Mouse (Mus musculus) liver, embryonic 14.5 days (tissue): ENCODE data around the gene Rgsl1. TPM values are rescaled to one million over a fixed set of nuclear protein-coding genes. Genes with fewer than 3 reads are reported as not detected.
"Not testable (repeated sequence)": the region's sequence is repeated elsewhere in the genome, so short reads cannot be mapped to it uniquely, and the experiment has no call there.

Experiments
- ATAC-seq: fragments of 200-750 bp; cut with Nextera tagmentation; 2 replicates; pipeline ENCODE4 v1.8.0; 2017; ENCODE audit warnings: moderate number of reproducible peaks, mild to moderate bottlenecking, moderate library complexity; ENCODE audit not compliant: insufficient read depth
- DNase-seq, 3 experiments: peaks; one replicate each; pipeline ENCODE4 v3.0.0-alpha.2; 2012 to 2013; ENCODE audit warnings: low read depth in 3 of 3, low spot score in 3 of 3
- H3K27ac ChIP-seq: fragments of 300-500 bp; sonication (generic); 2 replicates; pipeline ENCODE4 v1.5.1; 2014; ENCODE audit warnings: moderate library complexity, mild to moderate bottlenecking, control low read depth, inconsistent platforms
- H3K27me3 ChIP-seq: fragments of 300-500 bp; sonication (generic); 2 replicates; pipeline ENCODE4 v1.6.1; 2014; ENCODE audit warnings: mild to moderate bottlenecking, low read length, moderate library complexity; ENCODE audit not compliant: control insufficient read depth, insufficient read depth
- H3K36me3 ChIP-seq: fragments of 300-500 bp; sonication (generic); replicated peaks from 2 replicates; pipeline ENCODE4 v1.6.1; 2014; ENCODE audit warnings: low read depth; ENCODE audit not compliant: control insufficient read depth, insufficient read depth
- H3K4me1 ChIP-seq, 2 experiments: fragments of 200-500 bp in 1 of 2; fragments of 300-500 bp in 1 of 2; sonication (generic) in 1 of 2; replicated peaks; 2 replicates each; pipeline ENCODE4 v1.6.1; 2012 to 2014; ENCODE audit warnings: antibody characterized with exemption in 1 of 2, inconsistent platforms in 1 of 2, low read length in 1 of 2; ENCODE audit not compliant: control insufficient read depth in 2 of 2, insufficient read depth in 2 of 2
- H3K4me2 ChIP-seq: fragments of 300-500 bp; sonication (generic); 2 replicates; pipeline ENCODE4 v1.6.1; 2014; ENCODE audit warnings: low read depth, mild to moderate bottlenecking, control low read depth, moderate library complexity
- H3K4me3 ChIP-seq, 2 experiments: fragments of 200-500 bp in 1 of 2; fragments of 300-500 bp in 1 of 2; sonication (generic) in 1 of 2; 2 replicates each; pipeline ENCODE4 v1.5.1; 2012 to 2014; ENCODE audit warnings: low read depth in 2 of 2, low read length in 2 of 2, mild to moderate bottlenecking in 2 of 2, control low read depth in 1 of 2, inconsistent platforms in 1 of 2, moderate library complexity in 1 of 2; ENCODE audit not compliant: insufficient read depth in 1 of 2
- H3K9ac ChIP-seq: fragments of 300-500 bp; sonication (generic); replicated peaks from 2 replicates; pipeline ENCODE4 v1.6.1; 2014; ENCODE audit warnings: mild to moderate bottlenecking, control low read depth, moderate library complexity
- H3K9me3 ChIP-seq: fragments of 300-500 bp; sonication (generic); 2 replicates; pipeline ENCODE4 v1.6.1; 2016; ENCODE audit warnings: low read length, mixed read lengths; ENCODE audit not compliant: control insufficient read depth
- CTCF ChIP-seq: IDR thresholded peaks from 2 replicates; pipeline ENCODE4 v1.5.1; 2016; ENCODE audit warnings: antibody characterized with exemption, low read depth, control low read depth
- EP300 ChIP-seq: IDR thresholded peaks from 2 replicates; pipeline ENCODE4 v1.6.1; 2016; ENCODE audit warnings: antibody characterized with exemption, low read depth
- WGBS: fragments of 180-500 bp; shearing (Covaris S2); extraction: QIAGEN DNeasy Blood & Tissue Kit; methylation state at CpG from one replicate; pipeline ENCODE4 v1.1.7; 2014; ENCODE audit not compliant: insufficient replicate concordance; 5-methylcytosine and 5-hydroxymethylcytosine counted together
- polyA plus RNA-seq, 2 experiments: library from polyadenylated mRNA; depleted of rRNA in 1 of 2; stranded (reverse) in 1 of 2; unstranded in 1 of 2; fragments of >200 nt; fragmentation: Nextera tagmentation in 1 of 2; extraction: Ambion mirVana in 1 of 2; gene quantifications; 2 replicates each; pipeline versions ENCODE4 v1.2.1 to v1.2.3; 2012 to 2014

Rgsl1 gene
- polyA plus RNA-seq, 2 experiments = 0.03 TPM; not detected in 1

- H3K27ac ChIP-seq = no peak overlapping the region
- H3K4me3 ChIP-seq = no peak overlapping the region
- no peaks in the 10 kb centered on the region for H3K27me3 ChIP-seq
- TF ChIP-seq CTCF (no peak), EP300 (no peak)
- H3K9ac ChIP-seq = no peak overlapping the region
- H3K9me3 ChIP-seq = no peaks in the 10 kb centered on the region
- peaks cover 0 to 9% of the 10 kb centered on the region in 2 experiments; a peak in 2 of 4 replicates for H3K4me1 ChIP-seq
- no peak for DNase-seq
- no peak for ATAC-seq
- no peak overlapping the region for H3K4me2 ChIP-seq
- H3K36me3 ChIP-seq = no peaks in the 10 kb centered on the region
- WGBS = 64% methylated on average over 1 of the region's 1 CpGs
These were observed 73.2 kb downstream of the Rgsl1 start for GRCm38 (mm10) chr1:153770776-153771167.

- no peaks in the 10 kb centered on the region for H3K27me3 ChIP-seq
- WGBS = 57% methylated on average over 10 of the region's 10 CpGs
- no peak overlapping the region for H3K9ac ChIP-seq
- H3K4me2 ChIP-seq = no peak overlapping the region
- H3K4me3 ChIP-seq = no peak overlapping the region
- no peaks in the 10 kb centered on the region for H3K9me3 ChIP-seq
- H3K36me3 ChIP-seq = no peaks in the 10 kb centered on the region
- DNase-seq = no peak
- H3K4me1 ChIP-seq = peaks cover 0 to 9% of the 10 kb centered on the region in 2 experiments; a peak in 2 of 4 replicates
- TF ChIP-seq CTCF = no peak
- TF ChIP-seq EP300 = no peak
- ATAC-seq = peak; percentile 22; the same call in 1 of the 2 replicates
- H3K27ac ChIP-seq = no peak overlapping the region
These were observed 73.8 kb downstream of the Rgsl1 start for GRCm38 (mm10) chr1:153769998-153770775.

GRCm38 (mm10) chr1:153769571-153769970 is 74.4 kb downstream of the Rgsl1 start:
- WGBS = 47% methylated on average over 6 of the region's 6 CpGs
- H3K4me2 ChIP-seq, ATAC-seq, H3K27ac ChIP-seq, H3K9ac ChIP-seq, H3K27me3 ChIP-seq, H3K4me1 ChIP-seq, H3K4me3 ChIP-seq, H3K9me3 ChIP-seq, H3K36me3 ChIP-seq, DNase-seq: not testable (repeated sequence)

GRCm38 (mm10) chr1:153768465-153768864 is 75.5 kb downstream of the Rgsl1 start:
- no peaks in the 10 kb centered on the region for H3K9me3 ChIP-seq
- H3K9ac ChIP-seq = no peak overlapping the region
- H3K4me2 ChIP-seq = no peak overlapping the region
- no peak overlapping the region for H3K27ac ChIP-seq
- no peaks in the 10 kb centered on the region for H3K27me3 ChIP-seq
- no peak for TF ChIP-seq CTCF
- 26% methylated on average over 5 of the region's 5 CpGs for WGBS
- H3K4me1 ChIP-seq = peaks cover 0 to 9% of the 10 kb centered on the region in 2 experiments; a peak in 2 of 4 replicates
- DNase-seq = no peak
- no peak overlapping the region for H3K4me3 ChIP-seq
- H3K36me3 ChIP-seq = no peaks in the 10 kb centered on the region
- no peak for ATAC-seq

GRCm38 (mm10) chr1:153767281-153767680 is 76.7 kb downstream of the Rgsl1 start:
- no peak for DNase-seq
- Histone ChIP-seq H3K9me3 (no peaks in the 10 kb centered on the region), H3K27me3 (no peaks in the 10 kb centered on the region), H3K4me2 (no peak overlapping the region), H3K4me3 (no peak overlapping the region), H3K27ac (no peak overlapping the region), H3K36me3 (no peaks in the 10 kb centered on the region; the same call in 1 of the 2 replicates), H3K9ac (no peak overlapping the region), H3K4me1 (peaks cover 0 to 9% of the 10 kb centered on the region in 2 experiments; a peak in 2 of 4 replicates)
- 50% methylated on average over 1 of the region's 1 CpGs for WGBS
- ATAC-seq = no peak
- no peak for TF ChIP-seq CTCF
- no peak for TF ChIP-seq EP300
